10 mouse cellular contexts compared by ENCODE assay signal in genomic region chr14:105426597-105427334, GRCm38 (mm10).
A peak's percentile ranks its signal among the peaks of the same experiment; 100 is the strongest.
DNase-seq lines count a peak whose midpoint lies in the region; ATAC-seq and TF ChIP-seq lines count a peak whose summit lies in the region.
"Had no signal": no experiment of that assay in that cellular context is flagged by ENCODE, and none has a peak within 500 bp of the region (broad histone marks: within the 10 kb centered on the region; RNA-seq: fewer than 3 reads in every experiment).

No protein-coding gene starts in this region.

- no peaks in the 10 kb centered on the region for H3K36me3 ChIP-seq in heart, embryonic 12.5 days

- peak; percentile 4 to 8 for DNase-seq in cerebellum, adult 2 months
- DNase-seq in cerebellum, postnatal 25 days = no peak
- DNase-seq in layer of hippocampus, adult 18-20 months (ENCODE audit: low spot score in 2 of 2) = peak; percentile 2 to 17
- no peak for DNase-seq in layer of hippocampus, adult 9-11 months
- peak; percentile 7 for DNase-seq in urinary bladder, postnatal 14 days (ENCODE audit: low spot score)
- DNase-seq in urinary bladder, adult 18-20 months (ENCODE audit: low spot score in 2 of 2) = no peak
- no peak for DNase-seq in spleen, postnatal 14 days (ENCODE audit: low spot score in 2 of 2)
- DNase-seq: heart, postnatal 4 days; lung, postnatal 10 days had no signal

- H3K4me1 ChIP-seq in cerebellum, adult 2 months (ENCODE audit: control insufficient read depth, insufficient read depth, low read length) = no peaks in the 10 kb centered on the region
- peaks cover 13% of the 10 kb centered on the region for H3K4me1 ChIP-seq in heart, embryonic 12.5 days (replicated peaks)

- H3K4me3 ChIP-seq in cerebellum, adult 2 months (replicated peaks; ENCODE audit: insufficient read depth, low read depth, low read length) = no peak overlapping the region
- H3K4me3 ChIP-seq in heart, embryonic 12.5 days = no peak overlapping the region

- TF ChIP-seq CTCF in cerebellum, adult 2 months (IDR thresholded peaks at IDR 0.05; ENCODE audit: borderline replicate concordance, insufficient read depth, low read depth, low read length) = no peak

- H3K27me3 ChIP-seq in cerebellum, adult 2 months (ENCODE audit: control insufficient read depth, insufficient read depth, low read length) = no peaks in the 10 kb centered on the region
- no peaks in the 10 kb centered on the region for H3K27me3 ChIP-seq in heart, embryonic 12.5 days (replicated peaks)

- ATAC-seq in heart, embryonic 12.5 days (ENCODE audit: insufficient number of reproducible peaks, low FRiP score) = no peak

- H3K27ac ChIP-seq in cerebellum, adult 2 months (ENCODE audit: insufficient read depth, low read length) = no peak overlapping the region
- H3K27ac ChIP-seq in heart, embryonic 12.5 days (ENCODE audit: poor library complexity, severe bottlenecking) = no peak overlapping the region

- H3K4me2 ChIP-seq in heart, embryonic 12.5 days = no peak overlapping the region

- 74% methylated on average over 19 of the region's 19 CpGs for WGBS in cerebellum, adult 2 months
- 75% methylated on average over 19 of the region's 19 CpGs for WGBS in heart, embryonic 12.5 days

- H3K9me3 ChIP-seq in heart, embryonic 12.5 days (replicated peaks) = no peaks in the 10 kb centered on the region

- no peak overlapping the region for H3K9ac ChIP-seq in heart, embryonic 12.5 days

- no peak for TF ChIP-seq POLR2A in cerebellum, adult 2 months (IDR thresholded peaks at IDR 0.05; ENCODE audit: borderline replicate concordance, insufficient read depth, low read length)

Comparison
In these comparisons a context has a peak if more than half of its experiments do, and no peak if none do; other contexts are left out.
1. DNase-seq: peak in cerebellum, adult 2 months (2 of 2), layer of hippocampus, adult 18-20 months (2 of 2) and urinary bladder, postnatal 14 days (single experiment); none in cerebellum, postnatal 25 days (0 of 2), layer of hippocampus, adult 9-11 months (single experiment), urinary bladder, adult 18-20 months (0 of 2) and spleen, postnatal 14 days (0 of 2).